8 mouse cellular contexts compared by ENCODE assay signal in genomic region chr5:148398451-148398765, GRCm38 (mm10). TPM values are rescaled to one million over a fixed set of nuclear protein-coding genes. Genes with fewer than 3 reads are reported as not detected.
DNase-seq lines count a peak whose midpoint lies in the region; ATAC-seq and TF ChIP-seq lines count a peak whose summit lies in the region.

No protein-coding gene starts in this region.

- no peak for ATAC-seq in heart, embryonic 14.5 days (ENCODE audit: insufficient number of reproducible peaks, insufficient read depth, low FRiP score, low read depth)
- no peak for ATAC-seq in G1E (ENCODE audit: extremely low read depth, insufficient number of reproducible peaks, low FRiP score, poor library complexity, severe bottlenecking)
- ATAC-seq in hindbrain, embryonic 11.5 days (ENCODE audit: low FRiP score) = no peak
- no peak for ATAC-seq in megakaryocyte progenitor cell, adult 5-6 weeks (replicated peaks; ENCODE audit: poor library complexity)

- H3K4me3 ChIP-seq in heart, embryonic 14.5 days (ENCODE audit: control insufficient read depth in 1 of 2, insufficient read depth in 1 of 2, low read depth in 1 of 2, low read length in 2 of 2) = peak overlapping the region; percentile 86; a peak in 3 of 4 replicates
- no peak overlapping the region; the same call in 1 of the 2 replicates for H3K4me3 ChIP-seq in heart, adult 2 months
- H3K4me3 ChIP-seq in G1E (ENCODE audit: low read depth, low read length) = peak overlapping the region; percentile 99
- H3K4me3 ChIP-seq in hindbrain, embryonic 11.5 days (ENCODE audit: low read depth, low read length) = peak overlapping the region; percentile 79; the same call in 1 of the 2 replicates
- peak overlapping the region; percentile 74 for H3K4me3 ChIP-seq in midbrain, embryonic 10.5 days

- no peaks in the 10 kb centered on the region for H3K79me2 ChIP-seq in heart, adult 2 months (replicated peaks; ENCODE audit: control insufficient read depth, insufficient read depth, low read length)

- peaks cover 2 to 13% of the 10 kb centered on the region in 2 experiments; a peak in 3 of 4 replicates for H3K4me1 ChIP-seq in heart, embryonic 14.5 days (ENCODE audit: control insufficient read depth in 2 of 2, insufficient read depth in 2 of 2, low read length in 2 of 2)
- 0 out of 2 replicates have a peak, but pooled peaks cover 1% of the 10 kb centered on the region for H3K4me1 ChIP-seq in heart, adult 2 months (ENCODE audit: control insufficient read depth, insufficient read depth, low read length)
- H3K4me1 ChIP-seq in G1E (ENCODE audit: insufficient read depth, low read depth, low read length) = peaks cover 47% of the 10 kb centered on the region
- no peaks in the 10 kb centered on the region for H3K4me1 ChIP-seq in hindbrain, embryonic 11.5 days (replicated peaks; ENCODE audit: control insufficient read depth, insufficient read depth, low read length)
- H3K4me1 ChIP-seq in midbrain, embryonic 10.5 days = peaks cover 27% of the 10 kb centered on the region

- no peak for TF ChIP-seq EP300 in heart, adult 2 months (IDR thresholded peaks at IDR 0.05; ENCODE audit: insufficient read depth, low read depth, low read length)

- H3K27me3 ChIP-seq in heart, embryonic 14.5 days (ENCODE audit: control insufficient read depth, insufficient read depth, low read length) = no peaks in the 10 kb centered on the region
- H3K27me3 ChIP-seq in heart, adult 2 months (ENCODE audit: control insufficient read depth, insufficient read depth, low read length) = no peaks in the 10 kb centered on the region
- H3K27me3 ChIP-seq in G1E (ENCODE audit: insufficient read depth, low read length) = no peaks in the 10 kb centered on the region; the same call in 1 of the 2 replicates
- no peaks in the 10 kb centered on the region for H3K27me3 ChIP-seq in hindbrain, embryonic 11.5 days (ENCODE audit: control insufficient read depth, insufficient read depth, low read length)
- peaks cover 14% of the 10 kb centered on the region; the same call in 1 of the 2 replicates for H3K27me3 ChIP-seq in midbrain, embryonic 10.5 days (ENCODE audit: low read depth, poor library complexity, severe bottlenecking)

- TF ChIP-seq POLR2A in heart, adult 2 months (IDR thresholded peaks at IDR 0.05; ENCODE audit: insufficient read depth, low read depth, low read length) = no peak

- no peak overlapping the region for H3K27ac ChIP-seq in heart, embryonic 14.5 days (replicated peaks in 1 of 2; ENCODE audit: control insufficient read depth in 1 of 2, insufficient read depth in 1 of 2, low read depth in 2 of 2, low read length in 2 of 2)
- no peak overlapping the region for H3K27ac ChIP-seq in heart, adult 2 months
- no peak overlapping the region for H3K27ac ChIP-seq in hindbrain, embryonic 11.5 days (ENCODE audit: low read depth, low read length)
- H3K27ac ChIP-seq in midbrain, embryonic 10.5 days (replicated peaks) = no peak overlapping the region

- no peak for DNase-seq in heart, adult 2 months
- no peak for DNase-seq in G1E (ENCODE audit: low spot score)
- DNase-seq in hindbrain, embryonic 11.5 days (ENCODE audit: low spot score) = no peak
- DNase-seq in midbrain, embryonic 10.5 days (ENCODE audit: low spot score) = no peak
- no peak for DNase-seq in urinary bladder, adult 18-20 months (ENCODE audit: low spot score in 2 of 2)
- no peak for DNase-seq in yolk sac, embryonic 10.5 days (ENCODE audit: low spot score)

- H3K4me2 ChIP-seq in heart, embryonic 14.5 days (ENCODE audit: low read length) = peak overlapping the region; percentile 97
- peak overlapping the region; percentile 99 for H3K4me2 ChIP-seq in hindbrain, embryonic 11.5 days (replicated peaks; ENCODE audit: low read depth, low read length)

- TF ChIP-seq CTCF in heart, adult 2 months (IDR thresholded peaks at IDR 0.05) = no peak
- no peak for TF ChIP-seq CTCF in G1E (IDR thresholded peaks at IDR 0.05; ENCODE audit: low read depth, low read length)

- no peaks in the 10 kb centered on the region for H3K9me3 ChIP-seq in heart, embryonic 14.5 days (ENCODE audit: control insufficient read depth, low read length)
- no peaks in the 10 kb centered on the region for H3K9me3 ChIP-seq in G1E (replicated peaks)
- H3K9me3 ChIP-seq in hindbrain, embryonic 11.5 days (ENCODE audit: control insufficient read depth, low read length) = no peaks in the 10 kb centered on the region
- no peaks in the 10 kb centered on the region for H3K9me3 ChIP-seq in midbrain, embryonic 10.5 days (replicated peaks)

- peaks cover 19% of the 10 kb centered on the region for H3K36me3 ChIP-seq in heart, embryonic 14.5 days (ENCODE audit: control insufficient read depth, insufficient read depth, low read length)
- H3K36me3 ChIP-seq in heart, adult 2 months (ENCODE audit: control insufficient read depth, insufficient read depth, low read length) = no peaks in the 10 kb centered on the region
- H3K36me3 ChIP-seq in G1E (replicated peaks) = peaks cover 44% of the 10 kb centered on the region
- H3K36me3 ChIP-seq in hindbrain, embryonic 11.5 days (ENCODE audit: control insufficient read depth, insufficient read depth, low read length) = no peaks in the 10 kb centered on the region
- peaks cover 16% of the 10 kb centered on the region for H3K36me3 ChIP-seq in midbrain, embryonic 10.5 days

- intact Hi-C loops in heart, adult 2 months (cut with DNase I) = loop anchor here (5.0 kb wide), 1 partner anchor 56 kb away; no protein-coding TSS in a partner anchor

- H3K9ac ChIP-seq in heart, embryonic 14.5 days (ENCODE audit: low read length) = peak overlapping the region; percentile 87
- H3K9ac ChIP-seq in heart, adult 2 months (ENCODE audit: low read depth, low read length) = no peak overlapping the region
- H3K9ac ChIP-seq in hindbrain, embryonic 11.5 days (ENCODE audit: low read depth, low read length) = no peak overlapping the region; the same call in 1 of the 2 replicates

- 40% methylated on average over 6 of the region's 6 CpGs for WGBS in heart, embryonic 14.5 days
- WGBS in heart, adult 2 months = 59% methylated on average over 6 of the region's 6 CpGs
- 65% methylated on average over 6 of the region's 6 CpGs for WGBS in hindbrain, embryonic 11.5 days
- 75% methylated on average over 6 of the region's 6 CpGs for WGBS in midbrain, embryonic 10.5 days

RNA-seq across cellular contexts. Expression of gene Slc7a1, which starts 1.3 kb away (rescaled TPM):
- 22.5 and 23.0 TPM in 2 replicates for polyA plus RNA-seq in heart, embryonic 14.5 days (2014; fragmentation: Nextera tagmentation; extraction: Ambion mirVana)
- total RNA-seq in heart, adult 2 months (2021) = 10 to 100 TPM; 14.0 to 14.4 TPM
- polyA plus RNA-seq in heart, adult 2 months (2012; rRNA removed) = 10.9 and 18.9 TPM in 2 replicates
- total RNA-seq in G1E (2014; fragmentation: Nextera tagmentation) (86.4 and 102 TPM in 2 replicates), G1E (2017) (15.6 and 20.2 TPM in 2 replicates)
- 42.2 and 44.5 TPM in 2 replicates for polyA plus RNA-seq in G1E (2012)
- polyA plus RNA-seq in hindbrain, embryonic 11.5 days (2014; fragmentation: Nextera tagmentation; extraction: Ambion mirVana) = 16.9 and 20.9 TPM in 2 replicates
- 12.8 and 15.1 TPM in 2 replicates for polyA plus RNA-seq in midbrain, embryonic 10.5 days (2016; fragmentation: Nextera tagmentation; extraction: Ambion mirVana)
- total RNA-seq in megakaryocyte progenitor cell, adult 5-6 weeks (2015) = 36.0 and 37.7 TPM in 2 replicates
- 14.9 and 15.3 TPM in 2 replicates for total RNA-seq in megakaryocyte progenitor cell, adult 5-6 weeks (2017)
